Mouse (Mus musculus) thymus, postnatal 36 days (tissue): Measurements from ENCODE around the gene Olfr1497.
"Not testable (repeated sequence)": the region's sequence is repeated elsewhere in the genome, so short reads cannot be mapped to it uniquely, and the experiment has no call there.

Experiments
- DNase-seq, 2 experiments: peaks; one replicate each; pipeline ENCODE4 v3.0.0; 2022; ENCODE audit warnings: mixed read lengths in 2 of 2

Gene Olfr1497

GRCm38 (mm10) chr19:13798102-13798501 lies at the start of gene Olfr1497:
Olfr1497 (minus strand) TSS chr19:13798202.
- no peak for DNase-seq

- no peak for DNase-seq
Observed at GRCm38 (mm10) chr19:13830388-13830787, 32.4 kb upstream of the Olfr1497 start, which contains the start of gene Olfr1500. Olfr1500 (minus strand) TSS chr19:13830488.

GRCm38 (mm10) chr19:13828447-13828846 lies 30.4 kb upstream of the Olfr1497 start:
- DNase-seq, result no peak

DNA sequence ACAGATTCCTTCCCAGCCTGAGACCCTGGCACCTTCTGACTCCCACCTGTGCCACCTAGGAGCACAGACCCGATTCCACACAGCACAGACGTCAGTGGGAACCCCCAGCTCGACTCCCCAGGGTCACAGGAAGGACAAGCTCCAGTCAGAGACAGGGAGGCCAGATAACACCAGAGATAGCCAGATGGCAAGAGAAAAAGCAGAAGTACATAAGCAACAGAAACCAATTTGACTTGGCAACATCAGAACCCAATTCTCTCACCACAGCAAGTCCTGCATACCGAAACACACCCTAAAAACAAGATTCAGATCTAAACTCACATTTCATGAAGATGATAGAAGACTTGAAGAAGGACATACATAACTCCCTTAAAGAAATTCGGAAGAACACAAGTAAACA lies 22.8 kb upstream of the Olfr1497 start:
- DNase-seq, result no peak

DNA sequence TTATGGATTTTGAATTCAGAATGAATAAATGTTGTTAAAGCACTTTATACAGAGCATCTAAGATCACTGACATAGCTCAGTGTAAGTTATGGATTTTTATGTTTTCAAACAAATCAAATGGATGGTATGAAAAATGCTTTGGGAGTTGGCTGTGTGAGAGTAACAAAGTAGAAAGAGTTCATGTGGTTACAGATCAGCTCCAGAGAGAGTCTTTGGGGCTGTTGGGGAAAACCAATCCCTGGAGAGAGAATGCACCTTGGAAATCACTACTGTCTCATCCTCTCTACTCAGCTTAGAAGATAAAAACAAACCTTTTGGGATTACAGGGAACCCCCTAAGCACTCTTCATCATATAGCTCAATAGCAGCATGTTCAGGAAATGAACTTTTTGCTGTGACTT lies 21.3 kb upstream of the Olfr1497 start, which contains the start of gene Olfr1499:
TSS of gene Olfr1499 (minus strand) at position 101 of the 400 bp plus-strand sequence.
- DNase-seq, result no peak

- no peak for DNase-seq
Observed at GRCm38 (mm10) chr19:13818827-13819226, 20.8 kb upstream of the Olfr1497 start.

- DNase-seq, result no peak
Observed at GRCm38 (mm10) chr19:13812823-13813222, 14.8 kb upstream of the Olfr1497 start.

- not testable (repeated sequence) for DNase-seq
Observed at GRCm38 (mm10) chr19:13805486-13805885, 7.5 kb upstream of the Olfr1497 start.

GRCm38 (mm10) chr19:13777578-13777977 lies 20.4 kb downstream of the Olfr1497 start, which contains the start of gene Olfr1496:
Olfr1496 (plus strand) TSS chr19:13777878.
- DNase-seq, result no peak

DNA sequence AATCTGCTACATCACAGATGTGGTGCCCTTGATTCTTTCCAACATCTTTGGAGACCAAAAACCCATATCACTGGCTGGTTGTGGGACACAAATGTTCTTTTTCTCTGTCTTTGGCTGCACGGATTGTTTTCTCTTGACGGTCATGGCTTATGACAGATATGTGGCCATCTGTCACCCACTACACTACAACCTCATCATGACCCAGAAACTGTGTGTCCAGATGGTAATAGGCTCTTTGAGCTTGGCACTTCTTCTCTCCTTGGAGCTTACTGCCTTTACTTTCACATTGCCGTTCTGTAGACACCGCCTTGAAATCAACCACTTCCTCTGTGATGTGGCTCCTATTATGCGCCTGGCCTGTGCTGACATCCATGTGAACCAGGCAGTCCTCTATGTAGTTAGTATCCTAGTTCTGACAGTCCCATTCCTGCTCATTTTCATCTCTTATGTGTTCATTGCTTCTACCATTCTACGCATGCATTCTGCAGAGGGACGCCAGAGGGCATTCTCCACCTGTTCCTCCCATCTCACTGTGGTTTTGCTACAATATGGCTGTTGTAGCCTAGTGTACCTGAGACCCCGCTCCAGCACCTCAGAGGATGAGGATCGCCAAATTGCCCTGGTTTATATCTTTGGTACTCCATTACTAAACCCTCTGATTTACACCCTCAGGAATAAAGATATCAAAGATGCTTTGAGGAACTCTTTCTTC lies 29.3 kb downstream of the Olfr1497 start:
- no peak for DNase-seq

GRCm38 (mm10) chr19:13764306-13764705 lies 33.7 kb downstream of the Olfr1497 start, which contains the start of gene Olfr1495:
Olfr1495 (plus strand) TSS chr19:13764606.
- DNase-seq, result no peak

DNA sequence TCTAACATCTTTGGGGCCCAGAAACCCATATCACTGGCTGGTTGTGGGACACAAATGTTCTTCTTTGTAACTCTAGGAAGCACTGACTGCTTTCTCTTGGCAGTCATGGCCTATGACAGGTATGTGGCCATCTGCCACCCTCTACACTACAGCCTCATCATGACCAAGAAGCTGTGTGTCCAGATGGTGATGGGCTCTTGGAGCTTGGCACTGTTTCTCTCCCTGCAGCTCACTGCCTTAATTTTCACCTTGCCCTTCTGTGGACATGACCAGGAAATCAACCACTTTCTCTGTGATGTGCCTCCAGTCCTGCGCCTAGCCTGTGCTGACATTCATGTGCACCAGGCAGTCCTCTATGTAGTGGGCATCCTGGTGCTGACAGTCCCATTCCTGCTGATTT lies 48.6 kb downstream of the Olfr1497 start:
- DNase-seq, result no peak
